Mouse (Mus musculus): ENCODE results near the gene Erv3. TPM values are rescaled to one million over a fixed set of nuclear protein-coding genes. Genes with fewer than 3 reads are reported as not detected.

Erv3 gene
- total and polyA plus RNA-seq, 3 experiments, result not detected

- H3K9ac ChIP-seq (ENCODE audit: insufficient read depth, low read depth), result no peak overlapping the region
- no peaks in the 10 kb centered on the region for H3K27me3 ChIP-seq (replicated peaks)
- H3K4me2 ChIP-seq (ENCODE audit: insufficient read depth, low read depth, poor library complexity, severe bottlenecking), result 0 out of 2 replicates have a peak overlapping the region, but pooled peaks have one; percentile 46
- no peaks in the 10 kb centered on the region for H3K9me3 ChIP-seq (replicated peaks; ENCODE audit: low read length)
- dilution Hi-C loops (cut with MboI; ENCODE audit: extremely low pct_ligation_motif_present, extremely low pct_unique_long_range_greater_than_20kb, low sequenced_read_pairs), result no loop called here
- H3K4me3 ChIP-seq (replicated peaks in 1 of 3; ENCODE audit: low read depth in 2 of 3, low read length in 2 of 3, poor library complexity in 1 of 3), result no peak overlapping the region
- no peak for DNase-seq (ENCODE audit: extremely low read depth)
- no peak for TF ChIP-seq SMC3 (IDR thresholded peaks at IDR 0.05; ENCODE audit: low read depth, low read length)
- no peak for TF ChIP-seq RCOR1 (conservative IDR thresholded peaks at IDR 0.05; ENCODE audit: low read depth, low read length)
- no peak for TF ChIP-seq MAZ (IDR thresholded peaks at IDR 0.05; ENCODE audit: low read depth, low read length)
- H3K79me2 ChIP-seq (replicated peaks; ENCODE audit: control insufficient read depth, extremely low read depth, insufficient read depth, poor library complexity, severe bottlenecking), result no peaks in the 10 kb centered on the region
- no peak overlapping the region for H3K27ac ChIP-seq (ENCODE audit: insufficient read depth, low read depth)
- in situ Hi-C loops (cut with MboI; ENCODE audit: low pct_ligation_motif_present, low pct_unique_long_range_greater_than_20kb, low sequenced_read_pairs), result no loop called here
- H3K4me1 ChIP-seq (ENCODE audit: control insufficient read depth in 1 of 2, insufficient read depth in 2 of 2), result peaks cover 0 to 2% of the 10 kb centered on the region in 2 experiments; a peak in 2 of 4 replicates
- no peaks in the 10 kb centered on the region for H3K36me3 ChIP-seq (replicated peaks in 1 of 2; ENCODE audit: control insufficient read depth in 1 of 2, insufficient read depth in 1 of 2, low read length in 1 of 2)
Observed at GRCm38 (mm10) chr2:131881766-131882165, 22.2 kb upstream of the Erv3 start.

- in situ Hi-C loops (cut with MboI; ENCODE audit: low pct_ligation_motif_present, low pct_unique_long_range_greater_than_20kb, low sequenced_read_pairs) (no loop called here), dilution Hi-C loops (cut with MboI; ENCODE audit: extremely low pct_ligation_motif_present, extremely low pct_unique_long_range_greater_than_20kb, low sequenced_read_pairs) (no loop called here)
- no peaks in the 10 kb centered on the region; a peak in 1 of 4 replicates for H3K4me1 ChIP-seq (ENCODE audit: control insufficient read depth in 1 of 2, insufficient read depth in 2 of 2)
- DNase-seq (ENCODE audit: extremely low read depth), result no peak
- TF ChIP-seq ETS1 (conservative IDR thresholded peaks at IDR 0.05; ENCODE audit: low read depth, low read length), result no peak
- no peak for TF ChIP-seq UBTF (IDR thresholded peaks at IDR 0.05; ENCODE audit: low read depth, low read length)
- no peak for TF ChIP-seq NELFE (IDR thresholded peaks at IDR 0.05; ENCODE audit: low read depth, low read length)
- TF ChIP-seq MAZ (IDR thresholded peaks at IDR 0.05; ENCODE audit: low read depth, low read length), result no peak
- TF ChIP-seq ZKSCAN1 (IDR thresholded peaks at IDR 0.05; ENCODE audit: borderline replicate concordance, low read depth, low read length), result no peak
- H3K36me3 ChIP-seq (replicated peaks in 1 of 2; ENCODE audit: control insufficient read depth in 1 of 2, insufficient read depth in 1 of 2, low read length in 1 of 2), result no peaks in the 10 kb centered on the region
- no peak overlapping the region for H3K27ac ChIP-seq (ENCODE audit: insufficient read depth, low read depth)
- H3K4me2 ChIP-seq (ENCODE audit: insufficient read depth, low read depth, poor library complexity, severe bottlenecking), result no peak overlapping the region
- H3K79me2 ChIP-seq (replicated peaks; ENCODE audit: control insufficient read depth, extremely low read depth, insufficient read depth, poor library complexity, severe bottlenecking), result no peaks in the 10 kb centered on the region
- no peak overlapping the region for H3K4me3 ChIP-seq (replicated peaks in 1 of 3; ENCODE audit: low read depth in 2 of 3, low read length in 2 of 3, poor library complexity in 1 of 3)
- no peak overlapping the region for H3K9ac ChIP-seq (ENCODE audit: insufficient read depth, low read depth)
- H3K27me3 ChIP-seq (replicated peaks), result no peaks in the 10 kb centered on the region
- H3K9me3 ChIP-seq (replicated peaks; ENCODE audit: low read length), result peaks cover 4% of the 10 kb centered on the region
Observed at GRCm38 (mm10) chr2:131876551-131877265, 17.2 kb upstream of the Erv3 start.

GRCm38 (mm10) chr2:131873376-131873775 is 13.8 kb upstream of the Erv3 start:
- Histone ChIP-seq H3K79me2 (replicated peaks; ENCODE audit: control insufficient read depth, extremely low read depth, insufficient read depth, poor library complexity, severe bottlenecking) (no peaks in the 10 kb centered on the region), H3K4me3 (replicated peaks in 1 of 3; ENCODE audit: low read depth in 2 of 3, low read length in 2 of 3, poor library complexity in 1 of 3) (no peak overlapping the region), H3K4me1 (ENCODE audit: control insufficient read depth in 1 of 2, insufficient read depth in 2 of 2) (peaks cover 3 to 5% of the 10 kb centered on the region in 2 experiments; a peak in 3 of 4 replicates), H3K9me3 (replicated peaks; ENCODE audit: low read length) (peaks cover 6% of the 10 kb centered on the region), H3K27ac (ENCODE audit: insufficient read depth, low read depth) (no peak overlapping the region), H3K9ac (ENCODE audit: insufficient read depth, low read depth) (no peak overlapping the region), H3K36me3 (replicated peaks in 1 of 2; ENCODE audit: control insufficient read depth in 1 of 2, insufficient read depth in 1 of 2, low read length in 1 of 2) (no peaks in the 10 kb centered on the region), H3K27me3 (replicated peaks) (no peaks in the 10 kb centered on the region), H3K4me2 (ENCODE audit: insufficient read depth, low read depth, poor library complexity, severe bottlenecking) (no peak overlapping the region)
- no peak for DNase-seq (ENCODE audit: extremely low read depth)
- in situ Hi-C loops (cut with MboI; ENCODE audit: low pct_ligation_motif_present, low pct_unique_long_range_greater_than_20kb, low sequenced_read_pairs) (no loop called here), dilution Hi-C loops (cut with MboI; ENCODE audit: extremely low pct_ligation_motif_present, extremely low pct_unique_long_range_greater_than_20kb, low sequenced_read_pairs) (no loop called here)
- TF ChIP-seq JUND (conservative IDR thresholded peaks at IDR 0.05; ENCODE audit: low read depth, low read length) (no peak), ZC3H11A (IDR thresholded peaks at IDR 0.05; ENCODE audit: low read depth, low read length) (no peak), MAZ (IDR thresholded peaks at IDR 0.05; ENCODE audit: low read depth, low read length) (no peak), TBP (conservative IDR thresholded peaks at IDR 0.05; ENCODE audit: low read depth, low read length) (no peak), USF2 (conservative IDR thresholded peaks at IDR 0.05; ENCODE audit: low read depth, low read length) (no peak), USF1 (IDR thresholded peaks at IDR 0.05; ENCODE audit: low read depth, low read length) (no peak), ZKSCAN1 (IDR thresholded peaks at IDR 0.05; ENCODE audit: borderline replicate concordance, low read depth, low read length) (no peak), CHD2 (IDR thresholded peaks at IDR 0.05; ENCODE audit: low read length) (no peak), RAD21 (IDR thresholded peaks at IDR 0.05; ENCODE audit: low read depth, low read length) (no peak), PAX5 (IDR thresholded peaks at IDR 0.05; ENCODE audit: low read length) (no peak), MXI1 (IDR thresholded peaks at IDR 0.05; ENCODE audit: low read depth, low read length) (no peak), TCF12 (IDR thresholded peaks at IDR 0.05; ENCODE audit: low read depth, low read length) (no peak), ETS1 (conservative IDR thresholded peaks at IDR 0.05; ENCODE audit: low read depth, low read length) (no peak), SMC3 (IDR thresholded peaks at IDR 0.05; ENCODE audit: low read depth, low read length) (no peak), GABPA (IDR thresholded peaks at IDR 0.05; ENCODE audit: insufficient replicate concordance, low read depth, low read length) (no peak), KAT2A (IDR thresholded peaks at IDR 0.05; ENCODE audit: insufficient replicate concordance, low read length) (no peak)
